Comparison of ENCODE assay signal across 14 mouse cellular contexts in the genomic region with DNA sequence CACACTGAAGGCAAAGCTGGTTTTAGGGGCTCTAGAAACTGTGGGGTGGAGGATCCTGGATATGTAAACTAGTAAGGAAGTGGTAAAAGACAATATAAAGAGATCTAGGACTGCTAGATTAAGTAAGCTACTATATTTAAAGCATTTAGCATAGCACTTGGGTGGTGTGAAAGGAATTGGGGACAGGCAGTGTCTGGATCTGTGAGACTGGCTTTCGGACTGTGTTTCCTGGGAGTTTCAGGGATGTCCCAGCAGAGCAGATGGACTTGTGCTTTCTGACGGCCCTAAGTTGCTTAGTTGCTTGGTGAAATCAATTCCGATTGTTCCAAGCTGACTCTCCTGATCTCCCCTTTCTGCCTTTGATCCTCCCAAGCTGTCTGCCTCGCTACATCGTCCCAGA. TPM values are rescaled to one million over a fixed set of nuclear protein-coding genes. Genes with fewer than 3 reads are reported as not detected.
DNase-seq lines count a peak whose midpoint lies in the region; ATAC-seq and TF ChIP-seq lines count a peak whose summit lies in the region.
"Had no signal": no experiment of that assay in that cellular context is flagged by ENCODE, and none has a peak within 500 bp of the region (broad histone marks: within the 10 kb centered on the region; RNA-seq: fewer than 3 reads in every experiment).

No protein-coding gene starts in this region.

- peak overlapping the region; percentile 69; the same call in 1 of the 2 replicates for H3K4me3 ChIP-seq in embryonic facial prominence, embryonic 13.5 days
- H3K4me3 ChIP-seq in forebrain, embryonic 16.5 days (replicated peaks; ENCODE audit: low read length), result peak overlapping the region; percentile 52
- H3K4me3 ChIP-seq in intestine, postnatal 0 days (ENCODE audit: low read depth, low read length), result no peak overlapping the region
- H3K4me3 ChIP-seq in midbrain, embryonic 16.5 days (ENCODE audit: low read depth, low read length), result peak overlapping the region; percentile 22
- H3K4me3 ChIP-seq: heart, embryonic 15.5 days had no signal

- no peaks in the 10 kb centered on the region for H3K27me3 ChIP-seq in embryonic facial prominence, embryonic 13.5 days
- no peaks in the 10 kb centered on the region for H3K27me3 ChIP-seq in forebrain, embryonic 16.5 days (replicated peaks; ENCODE audit: control insufficient read depth, insufficient read depth, low read length)
- no peaks in the 10 kb centered on the region for H3K27me3 ChIP-seq in intestine, postnatal 0 days (replicated peaks; ENCODE audit: control insufficient read depth, insufficient read depth, low read length)
- H3K27me3 ChIP-seq in midbrain, embryonic 16.5 days (ENCODE audit: control insufficient read depth, insufficient read depth, low read depth, low read length), result no peaks in the 10 kb centered on the region

- H3K9ac ChIP-seq in embryonic facial prominence, embryonic 13.5 days, result peak overlapping the region; percentile 53; the same call in 1 of the 2 replicates
- H3K9ac ChIP-seq in forebrain, embryonic 16.5 days (replicated peaks; ENCODE audit: low read depth, low read length), result peak overlapping the region; percentile 40; the same call in 1 of the 2 replicates
- no peak overlapping the region for H3K9ac ChIP-seq in intestine, postnatal 0 days (ENCODE audit: low read depth, low read length)
- H3K9ac ChIP-seq in midbrain, embryonic 16.5 days (ENCODE audit: low read depth, low read length), result peak overlapping the region; percentile 33
- H3K9ac ChIP-seq: heart, embryonic 15.5 days had no signal

- H3K27ac ChIP-seq in embryonic facial prominence, embryonic 13.5 days, result no peak overlapping the region
- no peak overlapping the region for H3K27ac ChIP-seq in forebrain, embryonic 16.5 days (ENCODE audit: low read length)
- no peak overlapping the region; the same call in 1 of the 2 replicates for H3K27ac ChIP-seq in intestine, postnatal 0 days (ENCODE audit: low read depth, low read length)
- no peak overlapping the region for H3K27ac ChIP-seq in midbrain, embryonic 16.5 days (ENCODE audit: low read length)
- H3K27ac ChIP-seq: heart, embryonic 15.5 days had no signal

- no peak for DNase-seq in spleen, postnatal 36 days (ENCODE audit: low spot score in 2 of 2)
- DNase-seq in adrenal gland, postnatal 36 days, result no peak
- DNase-seq in lung, postnatal 36 days, result no peak
- DNase-seq in thymus, postnatal 25 days, result no peak
- DNase-seq: cerebellum, postnatal 10 days; layer of hippocampus, adult 9-11 months had no signal

- WGBS in embryonic facial prominence, embryonic 13.5 days, result 64% methylated on average over 5 of the region's 5 CpGs
- 19% methylated on average over 5 of the region's 5 CpGs for WGBS in forebrain, embryonic 16.5 days
- WGBS in intestine, postnatal 0 days, result 66% methylated on average over 5 of the region's 5 CpGs
- WGBS in midbrain, embryonic 16.5 days, result 22% methylated on average over 5 of the region's 5 CpGs

- H3K9me3 ChIP-seq in embryonic facial prominence, embryonic 13.5 days, result no peaks in the 10 kb centered on the region
- no peaks in the 10 kb centered on the region for H3K9me3 ChIP-seq in forebrain, embryonic 16.5 days (ENCODE audit: control insufficient read depth, low read length)
- no peaks in the 10 kb centered on the region for H3K9me3 ChIP-seq in intestine, postnatal 0 days (ENCODE audit: control insufficient read depth)
- no peaks in the 10 kb centered on the region for H3K9me3 ChIP-seq in midbrain, embryonic 16.5 days (replicated peaks; ENCODE audit: control insufficient read depth, low read length, poor library complexity, severe bottlenecking)
- H3K9me3 ChIP-seq: heart, embryonic 15.5 days had no signal

- H3K4me1 ChIP-seq in embryonic facial prominence, embryonic 13.5 days, result peaks cover 62% of the 10 kb centered on the region
- H3K4me1 ChIP-seq in forebrain, embryonic 16.5 days (replicated peaks; ENCODE audit: control insufficient read depth, insufficient read depth, low read length), result peaks cover 61% of the 10 kb centered on the region
- H3K4me1 ChIP-seq in intestine, postnatal 0 days (replicated peaks; ENCODE audit: control insufficient read depth, insufficient read depth, low read length), result peaks cover 6% of the 10 kb centered on the region; the same call in 1 of the 2 replicates
- H3K4me1 ChIP-seq in midbrain, embryonic 16.5 days (ENCODE audit: control insufficient read depth, insufficient read depth, low read length), result peaks cover 50% of the 10 kb centered on the region

- peaks cover 19% of the 10 kb centered on the region for H3K36me3 ChIP-seq in embryonic facial prominence, embryonic 13.5 days
- H3K36me3 ChIP-seq in forebrain, embryonic 16.5 days (ENCODE audit: control insufficient read depth, insufficient read depth), result no peaks in the 10 kb centered on the region
- peaks cover 25% of the 10 kb centered on the region; the same call in 1 of the 2 replicates for H3K36me3 ChIP-seq in intestine, postnatal 0 days (ENCODE audit: control insufficient read depth, insufficient read depth)
- no peaks in the 10 kb centered on the region for H3K36me3 ChIP-seq in midbrain, embryonic 16.5 days (ENCODE audit: control insufficient read depth, insufficient read depth, low read length)
- H3K36me3 ChIP-seq: heart, embryonic 15.5 days had no signal

- ATAC-seq in embryonic facial prominence, embryonic 13.5 days (ENCODE audit: insufficient number of reproducible peaks, insufficient read depth, low FRiP score, low TSS enrichment, low read depth), result no peak
- ATAC-seq in forebrain, embryonic 16.5 days, result no peak
- no peak for ATAC-seq in intestine, postnatal 0 days
- ATAC-seq in midbrain, embryonic 16.5 days, result no peak
- ATAC-seq: lung, postnatal 0 days had no signal

- TF ChIP-seq CTCF in intestine, postnatal 0 days (IDR thresholded peaks at IDR 0.05; ENCODE audit: low read depth), result no peak

- peak overlapping the region; percentile 77 for H3K4me2 ChIP-seq in embryonic facial prominence, embryonic 13.5 days
- peak overlapping the region; percentile 89 for H3K4me2 ChIP-seq in forebrain, embryonic 16.5 days (ENCODE audit: low read length)
- peak overlapping the region; percentile 76 for H3K4me2 ChIP-seq in intestine, postnatal 0 days (replicated peaks; ENCODE audit: low read depth)
- H3K4me2 ChIP-seq in midbrain, embryonic 16.5 days (ENCODE audit: low read length), result peak overlapping the region; percentile 80
- H3K4me2 ChIP-seq: heart, embryonic 15.5 days had no signal

RNA-seq across cellular contexts. Expression of a gene that starts 5.1 kb away (rescaled TPM):
- polyA plus RNA-seq in embryonic facial prominence, embryonic 13.5 days (2015; fragmentation: Nextera tagmentation; extraction: Ambion mirVana), result 75.6 and 83.2 TPM in 2 replicates
- 60.9 and 89.9 TPM in 2 replicates for polyA plus RNA-seq in forebrain, embryonic 16.5 days (2015; fragmentation: Nextera tagmentation; extraction: Ambion mirVana)
- polyA plus RNA-seq in intestine, postnatal 0 days (2015; fragmentation: Nextera tagmentation; extraction: Ambion mirVana), result 73.4 and 93.7 TPM in 2 replicates
- polyA plus RNA-seq in midbrain, embryonic 16.5 days (2015; fragmentation: Nextera tagmentation; extraction: Ambion mirVana), result 73.0 and 74.4 TPM in 2 replicates
- 1 to 10 TPM; 1.6 to 1.8 TPM for total RNA-seq in adrenal gland, postnatal 36 days (2021)

RNA-seq across cellular contexts. Expression of a gene that starts 11.5 kb away (rescaled TPM):
- polyA plus RNA-seq in embryonic facial prominence, embryonic 13.5 days (2015; fragmentation: Nextera tagmentation; extraction: Ambion mirVana), result 0.47 TPM in 1 of 2 replicates, not detected in the other
- polyA plus RNA-seq in forebrain, embryonic 16.5 days (2015; fragmentation: Nextera tagmentation; extraction: Ambion mirVana), result not detected in 2 replicates
- polyA plus RNA-seq in intestine, postnatal 0 days (2015; fragmentation: Nextera tagmentation; extraction: Ambion mirVana), result 1.8 and 2.1 TPM in 2 replicates
- polyA plus RNA-seq in midbrain, embryonic 16.5 days (2015; fragmentation: Nextera tagmentation; extraction: Ambion mirVana), result 0.23 and 0.37 TPM in 2 replicates
- 1 to 10 TPM; 2.3 to 4.5 TPM for total RNA-seq in adrenal gland, postnatal 36 days (2021)
- total RNA-seq: gastrocnemius, adult 8-10 months had no signal

RNA-seq across cellular contexts. Expression of a gene that starts 13.2 kb away (rescaled TPM):
- polyA plus RNA-seq in embryonic facial prominence, embryonic 13.5 days (2015; fragmentation: Nextera tagmentation; extraction: Ambion mirVana), result 133 and 135 TPM in 2 replicates
- 53.4 and 56.8 TPM in 2 replicates for polyA plus RNA-seq in forebrain, embryonic 16.5 days (2015; fragmentation: Nextera tagmentation; extraction: Ambion mirVana)
- polyA plus RNA-seq in intestine, postnatal 0 days (2015; fragmentation: Nextera tagmentation; extraction: Ambion mirVana), result 339 and 374 TPM in 2 replicates
- polyA plus RNA-seq in midbrain, embryonic 16.5 days (2015; fragmentation: Nextera tagmentation; extraction: Ambion mirVana), result 47.3 and 53.0 TPM in 2 replicates
- total RNA-seq in adrenal gland, postnatal 36 days (2021), result 10 to 100 TPM; 90.5 to 91.7 TPM

RNA-seq across cellular contexts. Expression of a gene that starts 34.0 kb away (rescaled TPM):
- polyA plus RNA-seq in embryonic facial prominence, embryonic 13.5 days (2015; fragmentation: Nextera tagmentation; extraction: Ambion mirVana), result 2.0 and 2.3 TPM in 2 replicates
- polyA plus RNA-seq in forebrain, embryonic 16.5 days (2015; fragmentation: Nextera tagmentation; extraction: Ambion mirVana), result 1.8 and 3.0 TPM in 2 replicates
- 0.77 and 1.3 TPM in 2 replicates for polyA plus RNA-seq in intestine, postnatal 0 days (2015; fragmentation: Nextera tagmentation; extraction: Ambion mirVana)
- polyA plus RNA-seq in midbrain, embryonic 16.5 days (2015; fragmentation: Nextera tagmentation; extraction: Ambion mirVana), result 4.0 and 4.7 TPM in 2 replicates
- under 1 TPM; 0.30 to 0.89 TPM for total RNA-seq in adrenal gland, postnatal 36 days (2021)
- total RNA-seq: gastrocnemius, adult 8-10 months had no signal
- polyA plus RNA-seq: liver, adult 2 months had no signal
